Mouse (Mus musculus): ENCODE measurements around the gene Tpm1. TPM values are rescaled to one million over a fixed set of nuclear protein-coding genes. Genes with fewer than 3 reads are reported as not detected.

Tpm1 gene
- total and polyA plus RNA-seq, 2 experiments from 2014 or later: 124 to 177 TPM

DNA sequence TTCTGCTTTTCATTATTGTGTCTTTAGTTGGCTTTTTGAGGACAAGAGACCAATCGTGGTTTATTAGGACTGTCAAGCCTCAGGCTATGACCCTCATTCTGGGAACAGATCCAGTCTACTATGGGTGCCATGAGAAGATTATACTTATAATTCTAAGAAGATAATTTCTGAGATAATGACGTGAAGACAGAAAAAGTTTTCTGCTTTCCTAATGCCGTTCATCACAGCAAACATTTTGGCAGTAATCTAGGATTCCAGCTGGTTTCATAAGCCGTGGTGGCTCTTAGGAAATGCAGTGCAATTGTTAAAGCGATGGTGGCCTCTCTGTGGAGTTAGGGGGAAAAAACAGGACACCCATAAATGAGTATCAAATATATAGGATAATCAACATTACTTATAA, 40.0 kb upstream of the Tpm1 start:
- WGBS: 71% methylated on average over 5 of the region's 5 CpGs
- H3K4me2 ChIP-seq (ENCODE audit: low read depth, low read length, poor library complexity, severe bottlenecking): no peak overlapping the region
- DNase-seq (ENCODE audit: low spot score) (no peak), ATAC-seq (ENCODE audit: low FRiP score) (no peak)
- H3K4me3 ChIP-seq (ENCODE audit: low read depth, low read length): no peak overlapping the region
- no peaks in the 10 kb centered on the region for H3K36me3 ChIP-seq (ENCODE audit: insufficient read depth, low read length)
- H3K27ac ChIP-seq (ENCODE audit: low read depth, low read length): no peak overlapping the region
- no peaks in the 10 kb centered on the region for H3K4me1 ChIP-seq (ENCODE audit: insufficient read depth, low read length)
- no peaks in the 10 kb centered on the region for H3K9me3 ChIP-seq (ENCODE audit: low read length)
- TF ChIP-seq CTCF (IDR thresholded peaks at IDR 0.05): no peak
- H3K27me3 ChIP-seq (ENCODE audit: insufficient read depth, low read length): no peaks in the 10 kb centered on the region
- no peak overlapping the region for H3K9ac ChIP-seq (replicated peaks; ENCODE audit: low read length, poor library complexity, severe bottlenecking)

DNA sequence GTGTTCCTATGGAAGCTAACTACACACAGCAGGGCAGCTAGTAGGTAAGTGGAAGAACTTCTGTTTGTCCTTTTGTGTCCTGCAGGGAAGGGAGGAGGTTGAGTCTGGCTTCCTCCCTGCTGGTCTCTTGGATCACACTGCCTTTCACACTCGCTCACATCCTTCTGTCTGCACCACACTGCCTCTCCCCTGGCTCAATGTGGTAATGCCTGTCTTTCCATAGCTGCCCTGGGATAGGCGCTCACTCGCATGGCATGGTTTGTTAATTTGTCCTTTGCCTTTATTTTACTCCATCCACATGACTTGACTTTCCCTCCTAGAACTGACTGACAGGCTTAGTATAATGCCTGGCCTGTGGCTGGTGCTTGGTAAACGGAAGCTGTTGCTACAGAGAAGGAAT, 34.6 kb upstream of the Tpm1 start:
- ATAC-seq (ENCODE audit: low FRiP score) (no peak), DNase-seq (ENCODE audit: low spot score) (no peak)
- Histone ChIP-seq H3K4me2 (ENCODE audit: low read depth, low read length, poor library complexity, severe bottlenecking) (no peak overlapping the region), H3K9me3 (ENCODE audit: low read length) (no peaks in the 10 kb centered on the region), H3K4me3 (ENCODE audit: low read depth, low read length) (no peak overlapping the region), H3K4me1 (ENCODE audit: insufficient read depth, low read length) (no peaks in the 10 kb centered on the region), H3K36me3 (ENCODE audit: insufficient read depth, low read length) (no peaks in the 10 kb centered on the region), H3K27ac (ENCODE audit: low read depth, low read length) (no peak overlapping the region), H3K27me3 (ENCODE audit: insufficient read depth, low read length) (no peaks in the 10 kb centered on the region), H3K9ac (replicated peaks; ENCODE audit: low read length, poor library complexity, severe bottlenecking) (no peak overlapping the region)
- no peak for TF ChIP-seq CTCF (IDR thresholded peaks at IDR 0.05)
- 17% methylated on average over 4 of the region's 4 CpGs for WGBS

DNA sequence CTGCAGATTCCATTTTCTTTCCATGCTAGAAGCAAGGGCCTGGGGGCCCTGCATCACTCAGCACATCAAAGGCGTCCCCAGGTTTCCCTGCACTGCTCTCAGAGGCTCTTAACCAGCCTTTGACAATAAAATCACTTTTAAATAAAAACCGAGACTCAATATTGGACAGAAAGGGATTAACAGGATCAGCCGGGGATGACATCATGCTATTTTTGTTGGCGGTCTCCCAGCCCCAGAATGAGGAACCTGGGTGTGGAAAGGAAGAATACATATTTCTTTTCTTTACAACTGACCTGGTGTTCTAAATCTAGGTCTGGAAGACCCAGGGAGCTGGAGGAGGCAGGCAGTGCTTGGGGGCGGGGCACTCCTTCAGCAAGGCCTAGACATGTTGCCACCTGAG, 32.5 kb upstream of the Tpm1 start:
- Histone ChIP-seq H3K36me3 (ENCODE audit: insufficient read depth, low read length) (no peaks in the 10 kb centered on the region), H3K27ac (ENCODE audit: low read depth, low read length) (no peak overlapping the region), H3K9me3 (ENCODE audit: low read length) (no peaks in the 10 kb centered on the region), H3K9ac (replicated peaks; ENCODE audit: low read length, poor library complexity, severe bottlenecking) (no peak overlapping the region; the same call in 1 of the 2 replicates), H3K4me1 (ENCODE audit: insufficient read depth, low read length) (no peaks in the 10 kb centered on the region), H3K4me3 (ENCODE audit: low read depth, low read length) (no peak overlapping the region), H3K27me3 (ENCODE audit: insufficient read depth, low read length) (no peaks in the 10 kb centered on the region), H3K4me2 (ENCODE audit: low read depth, low read length, poor library complexity, severe bottlenecking) (no peak overlapping the region)
- TF ChIP-seq CTCF (IDR thresholded peaks at IDR 0.05): no peak
- 38% methylated on average over 5 of the region's 5 CpGs for WGBS
- DNase-seq (ENCODE audit: low spot score) (no peak), ATAC-seq (ENCODE audit: low FRiP score) (no peak)

DNA sequence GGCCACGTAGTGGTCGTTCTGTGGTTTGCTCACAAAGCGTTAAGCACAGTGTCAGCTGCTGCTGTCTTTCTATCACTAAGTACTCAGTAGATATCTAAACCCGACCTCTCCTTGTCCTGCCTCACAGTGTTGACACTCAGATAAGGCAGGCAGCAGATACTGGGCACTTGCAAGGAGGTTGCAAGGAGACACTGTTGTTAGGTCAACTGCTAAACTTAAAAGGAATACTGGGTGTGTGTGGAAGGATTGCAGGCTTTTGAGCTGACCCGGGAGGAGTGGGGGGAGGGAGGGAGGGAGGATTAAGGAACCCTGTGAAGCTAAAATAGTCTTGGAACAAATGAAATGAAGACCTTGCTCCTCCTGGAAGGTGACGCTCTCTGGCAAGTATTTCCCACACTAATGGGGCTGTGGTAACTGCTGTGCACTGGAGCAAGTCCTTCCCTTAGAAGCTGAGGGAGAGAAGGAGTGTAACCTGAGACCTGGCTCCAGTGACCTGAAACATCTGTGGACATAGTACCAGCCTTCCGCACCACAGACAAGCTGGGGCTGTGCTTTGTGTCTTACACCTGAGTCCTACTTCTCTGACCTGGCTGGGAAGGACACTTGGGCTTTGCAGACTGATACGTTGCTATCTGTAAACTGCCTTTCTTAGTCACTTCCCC, 28.6 kb upstream of the Tpm1 start:
- WGBS: 37% methylated on average over 8 of the region's 8 CpGs
- Histone ChIP-seq H3K9ac (replicated peaks; ENCODE audit: low read length, poor library complexity, severe bottlenecking) (no peak overlapping the region), H3K27me3 (ENCODE audit: insufficient read depth, low read length) (no peaks in the 10 kb centered on the region), H3K4me3 (ENCODE audit: low read depth, low read length) (no peak overlapping the region), H3K4me1 (ENCODE audit: insufficient read depth, low read length) (no peaks in the 10 kb centered on the region), H3K36me3 (ENCODE audit: insufficient read depth, low read length) (no peaks in the 10 kb centered on the region), H3K4me2 (ENCODE audit: low read depth, low read length, poor library complexity, severe bottlenecking) (no peak overlapping the region), H3K27ac (ENCODE audit: low read depth, low read length) (no peak overlapping the region), H3K9me3 (ENCODE audit: low read length) (no peaks in the 10 kb centered on the region)
- ATAC-seq (ENCODE audit: low FRiP score): no peak
- no peak for DNase-seq (ENCODE audit: low spot score)
- TF ChIP-seq CTCF (IDR thresholded peaks at IDR 0.05): no peak

DNA sequence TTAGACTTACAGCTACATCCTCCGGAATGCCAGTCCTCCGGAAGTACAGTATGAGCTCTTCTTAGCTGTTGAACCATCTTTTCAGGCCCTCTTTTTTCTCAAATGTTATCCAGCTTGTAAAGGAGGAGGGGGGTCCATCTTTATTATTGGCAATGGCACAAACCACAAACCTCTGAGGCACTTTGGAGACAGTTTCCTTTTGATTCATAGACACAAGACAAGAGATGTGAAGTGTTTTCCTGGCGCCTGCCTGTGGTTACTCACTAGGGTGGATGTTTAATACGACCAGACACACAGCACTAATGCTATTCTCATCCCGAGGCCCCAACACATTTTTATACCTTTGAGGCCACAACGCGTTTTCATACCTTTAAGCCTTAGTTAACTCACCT, 28.1 kb upstream of the Tpm1 start:
- DNase-seq (ENCODE audit: low spot score) (no peak), ATAC-seq (ENCODE audit: low FRiP score) (no peak)
- Histone ChIP-seq H3K4me1 (ENCODE audit: insufficient read depth, low read length) (no peaks in the 10 kb centered on the region), H3K36me3 (ENCODE audit: insufficient read depth, low read length) (no peaks in the 10 kb centered on the region), H3K27ac (ENCODE audit: low read depth, low read length) (no peak overlapping the region), H3K9me3 (ENCODE audit: low read length) (no peaks in the 10 kb centered on the region), H3K27me3 (ENCODE audit: insufficient read depth, low read length) (no peaks in the 10 kb centered on the region), H3K9ac (replicated peaks; ENCODE audit: low read length, poor library complexity, severe bottlenecking) (no peak overlapping the region), H3K4me2 (ENCODE audit: low read depth, low read length, poor library complexity, severe bottlenecking) (no peak overlapping the region), H3K4me3 (ENCODE audit: low read depth, low read length) (no peak overlapping the region)
- WGBS: 68% methylated on average over 7 of the region's 7 CpGs
- no peak for TF ChIP-seq CTCF (IDR thresholded peaks at IDR 0.05)

DNA sequence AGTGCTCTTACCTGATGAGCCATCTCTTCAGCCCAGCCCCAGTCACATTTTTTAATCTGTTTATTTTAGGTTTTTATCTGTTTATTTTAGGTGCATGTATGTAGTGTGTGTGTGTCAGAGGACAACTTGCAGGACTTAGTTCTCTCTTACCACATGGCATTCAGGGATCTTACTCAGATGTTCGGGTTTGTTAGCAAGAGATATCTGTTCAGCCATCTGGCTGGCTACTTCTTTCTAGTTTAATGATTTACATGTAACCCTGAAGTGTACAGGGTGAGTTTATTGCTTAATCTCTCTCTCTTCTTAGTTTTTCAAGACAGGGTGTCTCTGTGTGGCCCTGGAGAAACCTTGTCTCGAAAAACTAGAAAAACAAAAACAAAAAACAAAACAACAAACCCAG, 23.0 kb upstream of the Tpm1 start:
- DNase-seq (ENCODE audit: low spot score): no peak
- Histone ChIP-seq H3K4me3 (ENCODE audit: low read depth, low read length) (no peak overlapping the region), H3K36me3 (ENCODE audit: insufficient read depth, low read length) (no peaks in the 10 kb centered on the region), H3K4me2 (ENCODE audit: low read depth, low read length, poor library complexity, severe bottlenecking) (no peak overlapping the region), H3K27me3 (ENCODE audit: insufficient read depth, low read length) (no peaks in the 10 kb centered on the region), H3K9me3 (ENCODE audit: low read length) (no peaks in the 10 kb centered on the region), H3K27ac (ENCODE audit: low read depth, low read length) (no peak overlapping the region), H3K4me1 (ENCODE audit: insufficient read depth, low read length) (no peaks in the 10 kb centered on the region), H3K9ac (replicated peaks; ENCODE audit: low read length, poor library complexity, severe bottlenecking) (no peak overlapping the region)
- no peak for ATAC-seq (ENCODE audit: low FRiP score)
- WGBS: 70% methylated on average over 2 of the region's 2 CpGs
- no peak for TF ChIP-seq CTCF (IDR thresholded peaks at IDR 0.05)
